Mouse (Mus musculus): ENCODE results near the gene Acot5.
"Not testable (repeated sequence)": the region's sequence is repeated elsewhere in the genome, so short reads cannot be mapped to it uniquely, and the experiment has no call there.

The Acot5 gene

GRCm38 (mm10) chr12:84068986-84069385 lies at the start of gene Acot5:
Gene Acot5 (plus strand): TSS chr12:84069325.
- DNase-seq (ENCODE audit: low read depth, low spot score), result no peak

GRCm38 (mm10) chr12:84020528-84020927 lies 48.6 kb upstream of the Acot5 start:
- not testable (repeated sequence) for DNase-seq (ENCODE audit: low read depth, low spot score)

DNA sequence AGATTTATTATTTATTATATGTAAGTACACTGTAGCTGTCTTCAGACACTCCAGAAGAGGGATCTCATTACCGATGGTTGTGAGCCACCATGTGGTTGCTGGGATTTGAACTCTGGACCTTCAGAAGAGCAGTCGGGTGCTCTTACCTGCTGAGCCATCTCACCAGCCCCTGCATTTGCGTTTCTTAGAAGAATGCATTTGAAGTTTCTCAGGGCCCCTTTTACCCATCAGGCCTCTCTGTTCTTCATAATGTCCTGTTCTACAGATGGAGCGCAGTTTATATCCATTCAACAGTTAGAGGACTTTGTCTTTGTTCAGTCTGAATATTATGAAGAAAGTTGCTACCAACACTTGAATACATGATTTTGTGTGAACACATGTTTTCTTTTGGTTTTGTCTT lies 46.9 kb upstream of the Acot5 start:
- DNase-seq (ENCODE audit: low read depth, low spot score), result not testable (repeated sequence)

DNA sequence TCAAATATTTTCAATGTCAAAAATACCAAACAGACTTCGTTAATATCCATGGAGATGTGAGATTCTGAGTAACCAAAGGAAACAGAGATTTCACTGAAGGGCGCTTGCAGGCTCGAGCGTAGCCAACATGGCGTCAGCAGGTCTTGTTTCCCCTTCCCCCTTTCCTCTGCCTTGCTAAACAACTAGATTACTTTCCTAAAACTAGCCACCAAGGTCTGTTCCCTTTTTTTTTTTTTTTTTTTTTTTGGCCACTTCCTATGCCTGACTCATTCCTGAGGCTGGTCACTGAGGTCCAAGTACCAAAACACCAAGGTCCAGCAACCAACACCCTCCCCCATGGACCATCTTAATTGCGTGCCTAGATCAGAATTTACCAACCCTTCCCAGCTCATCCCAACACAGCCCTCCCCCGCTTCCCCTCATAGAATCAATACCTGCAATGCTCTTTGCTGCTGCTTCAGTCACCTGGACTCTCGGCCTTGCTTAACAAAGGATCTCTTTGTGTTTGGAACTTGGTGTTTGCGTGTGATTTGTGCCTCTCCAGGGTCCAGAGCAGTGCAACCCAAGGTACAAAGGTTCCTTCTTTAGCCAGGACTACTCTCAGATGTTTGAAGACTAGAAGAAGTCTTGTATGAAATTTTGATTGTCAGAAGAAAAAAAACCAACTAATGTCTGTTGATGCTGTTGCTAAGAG lies 45.9 kb upstream of the Acot5 start:
- DNase-seq (ENCODE audit: low read depth, low spot score), result no peak

DNA sequence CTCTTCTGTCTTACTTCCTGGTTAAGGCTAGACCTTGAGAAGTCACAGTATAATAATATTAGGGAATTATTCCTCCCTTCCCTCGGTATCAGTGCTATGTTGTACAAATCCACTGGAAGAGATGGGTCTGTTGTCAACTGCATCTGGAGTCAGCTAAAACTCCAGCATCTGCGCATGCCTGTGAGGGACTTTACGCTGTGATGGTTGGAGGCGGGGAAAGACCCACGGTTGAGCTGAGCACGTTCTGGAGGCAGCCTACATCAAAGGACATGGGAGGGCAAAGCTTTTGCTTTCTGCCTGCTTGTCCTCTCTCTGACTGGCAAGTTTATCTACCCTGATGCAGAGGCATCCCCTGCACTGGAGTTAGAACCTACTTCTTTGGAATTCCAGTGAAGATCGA lies 43.2 kb upstream of the Acot5 start:
- no peak for DNase-seq (ENCODE audit: low read depth, low spot score)

DNA sequence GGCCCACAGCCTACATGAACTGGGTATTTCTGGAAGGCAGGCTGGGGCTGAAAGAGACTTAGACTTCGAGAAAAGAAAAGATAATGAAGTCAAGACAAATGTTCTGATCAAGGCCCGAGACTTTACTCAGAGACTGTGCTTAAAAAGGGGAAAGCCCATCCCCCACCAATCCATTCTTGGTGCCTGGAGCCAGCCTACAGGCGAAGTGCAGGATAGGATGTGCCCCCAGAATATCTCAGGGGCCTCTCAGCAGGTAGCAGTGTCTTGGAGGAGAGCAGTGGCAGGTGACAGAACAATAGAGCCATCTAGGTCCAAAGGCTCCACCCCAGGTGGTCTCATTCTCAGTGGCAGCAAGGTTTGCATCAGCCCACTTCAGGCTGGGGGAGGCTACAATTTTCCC lies 40.8 kb upstream of the Acot5 start:
- DNase-seq (ENCODE audit: low read depth, low spot score), result not testable (repeated sequence)

- not testable (repeated sequence) for DNase-seq (ENCODE audit: low read depth, low spot score)
Observed at GRCm38 (mm10) chr12:84029043-84029442, 40.1 kb upstream of the Acot5 start.

DNA sequence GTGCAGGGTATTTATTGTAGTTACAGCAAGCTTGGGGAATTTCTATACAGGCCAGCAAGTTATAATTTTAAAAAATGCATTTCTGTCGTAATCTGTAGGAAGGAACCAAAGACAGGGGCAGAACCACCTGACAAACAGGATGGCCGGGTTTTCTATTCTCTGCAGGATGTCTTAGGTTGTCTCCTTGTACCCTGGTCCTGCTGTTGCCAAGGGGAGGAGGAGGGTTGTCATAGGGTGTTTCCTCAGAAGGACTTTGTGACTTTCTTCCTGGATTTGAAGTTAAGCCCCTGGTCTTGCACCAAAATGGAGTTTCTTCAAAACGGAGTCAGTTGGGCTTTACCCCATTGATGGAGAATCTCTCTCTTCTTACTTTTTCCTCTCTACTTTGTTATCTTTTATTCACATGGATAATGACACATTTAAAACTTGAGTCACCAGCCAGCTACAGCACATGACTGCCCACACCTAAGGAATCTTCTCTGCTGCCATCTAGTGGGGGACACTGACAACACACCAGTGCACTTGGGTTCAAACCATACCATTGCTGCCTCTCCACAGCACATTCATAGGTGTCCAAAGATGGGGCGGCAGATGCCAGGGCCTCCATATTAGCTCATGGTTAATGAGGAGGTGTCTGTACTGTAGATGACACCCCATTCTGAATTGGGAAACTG lies 38.3 kb upstream of the Acot5 start:
- peak; percentile 44 for DNase-seq (ENCODE audit: low read depth, low spot score)

DNA sequence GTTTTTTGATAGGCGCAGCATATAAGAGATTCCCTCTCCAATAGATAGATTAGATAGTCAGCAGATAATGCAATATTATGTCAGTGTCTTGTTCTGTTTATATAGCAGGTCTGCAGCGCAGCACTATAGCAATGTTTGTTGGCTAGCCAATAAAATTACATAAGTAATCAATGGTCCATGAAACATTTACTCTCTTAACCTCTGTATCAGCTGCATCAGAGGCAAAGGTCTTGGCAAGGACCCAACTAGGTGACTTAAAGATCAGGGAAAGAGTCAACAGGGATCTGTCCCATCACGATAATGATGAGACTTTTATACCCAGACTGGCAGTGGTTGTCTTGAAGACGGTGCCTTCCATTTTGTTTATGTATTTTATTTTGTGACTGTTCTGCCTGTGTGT lies 36.3 kb upstream of the Acot5 start:
- no peak for DNase-seq (ENCODE audit: low read depth, low spot score)

GRCm38 (mm10) chr12:84033302-84033701 lies 35.8 kb upstream of the Acot5 start:
- DNase-seq (ENCODE audit: low read depth, low spot score), result not testable (repeated sequence)

DNA sequence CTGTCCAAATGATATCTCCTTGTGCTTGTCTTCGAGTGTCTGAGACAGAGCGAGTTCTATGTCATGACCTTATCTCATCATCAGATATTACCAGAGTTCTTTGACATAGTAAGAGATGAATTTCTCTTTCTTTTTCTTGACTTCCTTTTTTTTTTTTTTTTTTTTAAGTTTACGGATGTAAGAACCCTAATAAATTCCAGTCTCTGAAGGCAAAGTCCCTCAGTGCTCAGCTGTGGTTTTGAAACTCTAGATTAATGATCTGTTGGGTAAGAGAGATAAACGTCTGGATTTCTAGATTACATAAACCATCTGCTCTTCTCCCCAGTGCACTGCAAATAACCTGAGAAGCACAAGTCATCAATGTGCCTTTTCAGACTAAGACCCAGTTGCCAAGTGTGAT lies 35.0 kb upstream of the Acot5 start:
- DNase-seq (ENCODE audit: low read depth, low spot score), result no peak

DNA sequence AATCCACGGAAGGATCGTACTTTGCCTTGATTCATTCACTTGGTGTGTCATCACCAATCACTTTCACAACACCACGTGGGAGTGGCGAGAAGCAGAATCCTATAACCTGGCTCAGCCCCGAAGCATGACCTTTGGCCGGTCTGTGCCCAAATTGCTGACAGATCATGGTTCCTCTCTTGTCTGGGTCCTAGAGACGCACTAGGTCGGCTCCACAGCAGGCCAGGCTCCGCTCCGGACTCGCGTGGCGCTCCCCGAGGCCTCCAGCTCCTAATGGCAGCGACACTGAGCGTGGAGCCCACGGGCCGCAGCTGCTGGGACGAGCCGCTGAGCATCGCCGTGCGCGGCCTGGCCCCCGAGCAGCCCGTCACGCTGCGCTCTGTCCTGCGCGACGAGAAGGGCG lies 30.9 kb upstream of the Acot5 start, which contains the start of gene Acot4:
TSS of gene Acot4 (plus strand) at position 139 of the 400 bp plus-strand sequence.
- DNase-seq (ENCODE audit: low read depth, low spot score), result not testable (repeated sequence)

DNA sequence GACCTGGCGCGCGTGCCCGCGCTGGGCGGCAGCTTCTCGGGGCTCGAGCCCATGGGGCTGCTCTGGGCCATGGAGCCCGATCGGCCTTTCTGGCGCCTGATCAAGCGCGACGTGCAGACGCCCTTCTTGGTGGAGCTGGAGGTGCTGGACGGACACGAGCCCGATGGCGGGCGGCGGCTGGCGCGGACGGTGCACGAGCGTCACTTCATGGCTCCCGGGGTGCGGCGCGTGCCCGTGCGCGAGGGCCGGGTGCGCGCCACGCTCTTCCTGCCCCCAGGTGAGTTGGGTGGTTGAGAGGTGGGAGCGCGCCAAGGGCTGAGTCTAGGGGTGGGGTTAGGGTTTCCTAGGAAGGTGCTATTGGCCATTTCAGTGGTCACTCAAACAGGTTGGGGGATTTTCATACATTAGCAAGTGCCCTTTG lies 30.4 kb upstream of the Acot5 start, which contains the start of gene Gm49366:
TSS of gene Gm49366 (plus strand) at position 245 of the 421 bp plus-strand sequence.
- not testable (repeated sequence) for DNase-seq (ENCODE audit: low read depth, low spot score)

DNA sequence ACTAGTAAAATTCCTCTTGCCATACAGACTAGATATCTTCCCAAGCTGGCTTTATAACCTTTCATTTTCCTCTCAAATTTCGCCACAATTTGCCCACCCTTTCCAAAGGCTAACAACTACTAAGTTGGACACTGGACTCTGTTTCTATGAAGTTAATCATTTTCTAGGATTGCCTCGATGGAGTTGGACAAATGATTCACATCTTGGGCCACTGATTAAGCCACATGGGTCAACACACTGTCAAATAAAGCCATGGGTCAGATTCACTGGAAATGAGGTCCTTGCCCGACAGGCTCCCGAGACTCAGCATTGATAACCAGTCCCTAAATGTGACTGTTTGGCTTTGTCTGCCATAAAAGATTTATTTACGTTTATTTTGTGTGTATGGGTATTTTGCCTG lies 26.9 kb upstream of the Acot5 start:
- DNase-seq (ENCODE audit: low read depth, low spot score), result no peak

DNA sequence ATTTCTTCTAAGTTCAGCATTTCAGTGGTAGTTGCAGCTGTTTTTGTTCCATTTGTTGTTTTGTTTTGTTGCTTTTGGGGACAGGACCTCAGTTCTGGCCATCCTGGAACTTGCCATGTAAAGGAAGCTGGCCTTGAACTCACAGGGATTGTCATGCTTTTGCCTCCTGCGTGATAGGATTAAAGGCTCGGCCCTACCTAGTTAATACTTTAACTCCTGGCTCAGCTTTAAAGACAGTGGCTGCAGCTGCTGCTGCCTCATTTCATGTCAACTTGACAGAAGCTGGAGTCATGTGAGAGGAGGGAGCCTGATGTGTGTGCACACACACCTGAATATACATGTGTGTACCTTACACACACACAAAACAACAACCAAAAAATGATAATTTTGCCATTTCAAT lies 25.1 kb upstream of the Acot5 start:
- DNase-seq (ENCODE audit: low read depth, low spot score), result no peak

GRCm38 (mm10) chr12:84046906-84047305 lies 22.2 kb upstream of the Acot5 start:
- DNase-seq (ENCODE audit: low read depth, low spot score), result no peak

GRCm38 (mm10) chr12:84050744-84051143 lies 18.4 kb upstream of the Acot5 start:
- not testable (repeated sequence) for DNase-seq (ENCODE audit: low read depth, low spot score)

GRCm38 (mm10) chr12:84051937-84052474 lies 17.1 kb upstream of the Acot5 start, which contains the start of gene Acot3:
Gene Acot3 (plus strand): TSS chr12:84052144.
- DNase-seq (ENCODE audit: low read depth, low spot score), result no peak

- DNase-seq (ENCODE audit: low read depth, low spot score), result no peak
Observed at GRCm38 (mm10) chr12:84052609-84053008, 16.5 kb upstream of the Acot5 start.

DNA sequence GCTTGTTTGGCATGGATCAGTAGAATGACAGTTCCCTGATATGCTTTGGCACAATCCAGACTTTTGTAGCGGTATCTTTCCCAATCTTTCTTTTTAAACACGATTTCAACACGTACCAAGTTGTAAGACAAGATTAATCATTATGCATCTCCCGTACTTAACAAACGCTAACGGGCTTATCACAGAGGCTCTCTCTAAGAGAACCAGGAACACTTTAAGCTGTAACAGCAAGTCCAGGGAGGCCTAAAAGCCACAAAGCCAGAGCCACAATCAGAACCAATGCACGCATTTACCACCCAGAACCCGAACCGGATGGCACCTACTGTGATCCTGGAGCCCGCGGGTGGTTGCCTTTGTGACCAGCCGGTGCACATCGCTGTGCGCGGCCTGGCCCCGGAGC lies 16.0 kb upstream of the Acot5 start:
- no peak for DNase-seq (ENCODE audit: low read depth, low spot score)

- DNase-seq (ENCODE audit: low read depth, low spot score), result no peak
Observed at GRCm38 (mm10) chr12:84053679-84054391, 15.3 kb upstream of the Acot5 start.

- no peak for DNase-seq (ENCODE audit: low read depth, low spot score)
Observed at GRCm38 (mm10) chr12:84060946-84061345, 8.2 kb upstream of the Acot5 start.
